Mouse (Mus musculus) CH12F3 (cell line): ENCODE data around the gene Agbl3.

ENCODE experiments used
- in situ Hi-C: fragments of 300-500 bp; cut with MboI; formaldehyde crosslinking; loops from 2 replicates; pipeline ENCODE4 v1.14.3; 2020; ENCODE audit warnings: low sequenced_read_pairs

Agbl3 gene

GRCm38 (mm10) chr6:34780231-34780942, at the start of gene Agbl3:
TSS of gene Agbl3 (plus strand) at chr6:34780432.
- in situ Hi-C loops: no loop called here

- in situ Hi-C loops: no loop called here
These were observed 49.2 kb upstream of the Agbl3 start for GRCm38 (mm10) chr6:34731007-34731406.

- in situ Hi-C loops: no loop called here
These were observed 48.7 kb upstream of the Agbl3 start for GRCm38 (mm10) chr6:34731529-34731928.

- in situ Hi-C loops: no loop called here
These were observed 45.1 kb upstream of the Agbl3 start for GRCm38 (mm10) chr6:34734940-34735695.

GRCm38 (mm10) chr6:34736934-34737333, 43.3 kb upstream of the Agbl3 start:
- in situ Hi-C loops: no loop called here

GRCm38 (mm10) chr6:34743946-34744345, 36.3 kb upstream of the Agbl3 start:
- in situ Hi-C loops: no loop called here

GRCm38 (mm10) chr6:34747846-34748245, 32.4 kb upstream of the Agbl3 start:
- in situ Hi-C loops: no loop called here

- in situ Hi-C loops: no loop called here
These were observed 31.7 kb upstream of the Agbl3 start for GRCm38 (mm10) chr6:34748566-34748965.

- in situ Hi-C loops: no loop called here
These were observed 30.7 kb upstream of the Agbl3 start for GRCm38 (mm10) chr6:34749526-34749925.

- in situ Hi-C loops: loop anchor here (10.0 to 25.0 kb wide), 2 partner anchors 236 to 413 kb away; no protein-coding TSS in a partner anchor
These were observed 29.6 kb upstream of the Agbl3 start for GRCm38 (mm10) chr6:34750487-34751120.

GRCm38 (mm10) chr6:34751625-34752024, 28.6 kb upstream of the Agbl3 start:
- in situ Hi-C loops: loop anchor here (10.0 to 25.0 kb wide), 2 partner anchors 237 to 414 kb away; no protein-coding TSS in a partner anchor

- in situ Hi-C loops: loop anchor here (10.0 to 25.0 kb wide), 2 partner anchors 240 to 417 kb away; no protein-coding TSS in a partner anchor
These were observed 25.8 kb upstream of the Agbl3 start for GRCm38 (mm10) chr6:34754448-34754847.

GRCm38 (mm10) chr6:34758340-34758739, 21.9 kb upstream of the Agbl3 start:
- in situ Hi-C loops: loop anchor here (10.0 to 25.0 kb wide), 2 partner anchors 244 to 421 kb away; no protein-coding TSS in a partner anchor

GRCm38 (mm10) chr6:34760023-34760422, 20.2 kb upstream of the Agbl3 start:
- in situ Hi-C loops: loop anchor here (25.0 kb wide), 1 partner anchor 423 kb away; no protein-coding TSS in a partner anchor

GRCm38 (mm10) chr6:34765721-34766120, 14.5 kb upstream of the Agbl3 start:
- in situ Hi-C loops: loop anchor here (25.0 kb wide), 1 partner anchor 428 kb away; no protein-coding TSS in a partner anchor

- in situ Hi-C loops: loop anchor here (25.0 kb wide), 1 partner anchor 433 kb away; no protein-coding TSS in a partner anchor
These were observed 10.2 kb upstream of the Agbl3 start for GRCm38 (mm10) chr6:34769984-34770383.

- in situ Hi-C loops: loop anchor here (25.0 kb wide), 1 partner anchor 433 kb away; no protein-coding TSS in a partner anchor
These were observed 9.7 kb upstream of the Agbl3 start for GRCm38 (mm10) chr6:34770491-34770890.

- in situ Hi-C loops: no loop called here
These were observed 3.8 kb upstream of the Agbl3 start for GRCm38 (mm10) chr6:34776396-34776795.

GRCm38 (mm10) chr6:34777094-34777493, 3.1 kb upstream of the Agbl3 start:
- in situ Hi-C loops: no loop called here

- in situ Hi-C loops: no loop called here
These were observed 2.1 kb upstream of the Agbl3 start for GRCm38 (mm10) chr6:34777981-34778668.

- in situ Hi-C loops: no loop called here
These were observed 684 bp downstream of the Agbl3 start for GRCm38 (mm10) chr6:34780943-34781289.
